Mouse (Mus musculus) thymus, adult 2 months (tissue): ENCODE measurements around the gene BC035044.

Source experiments
- CTCF ChIP-seq: fragments of 200-500 bp; IDR thresholded peaks from 2 replicates; pipeline ENCODE4 v1.5.1; 2012; ENCODE audit warnings: mild to moderate bottlenecking, control low read depth, low read length, moderate library complexity, borderline replicate concordance; ENCODE audit not compliant: control insufficient read depth, poor library complexity, insufficient read depth; ENCODE audit errors: extremely low read depth
- POLR2A ChIP-seq: fragments of 200-500 bp; IDR thresholded peaks from 2 replicates; pipeline ENCODE4 v1.6.1; 2012; ENCODE audit warnings: mild to moderate bottlenecking, low read length, control low read depth, moderate library complexity; ENCODE audit not compliant: control insufficient read depth, poor library complexity, insufficient read depth; ENCODE audit errors: extremely low read depth

DNA sequence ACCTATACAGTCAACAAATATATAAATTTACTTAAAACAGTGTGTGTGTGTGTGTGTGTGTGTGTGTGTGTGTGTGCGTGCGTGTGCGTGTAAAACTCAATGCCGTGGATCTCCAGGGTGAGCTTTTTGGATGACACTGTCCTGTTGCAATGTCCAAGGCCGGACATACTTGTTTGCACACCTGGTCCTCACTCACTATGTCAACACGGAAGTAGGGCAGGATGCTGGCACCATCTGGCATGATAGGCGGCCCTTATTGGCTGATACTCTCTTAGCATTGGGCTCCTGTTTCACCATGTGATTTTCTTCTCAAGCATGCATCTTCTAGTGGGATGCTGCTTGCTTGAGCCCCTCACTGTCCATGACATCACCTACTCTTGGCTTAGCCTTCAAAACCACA, 51.0 kb downstream of the BC035044 start:
- TF ChIP-seq CTCF (no peak), POLR2A (no peak)
